Mouse (Mus musculus) hematopoietic stem cell, adult 5-6 weeks (primary cell): Measurements from ENCODE around the gene Arhgef12. TPM values are rescaled to one million over a fixed set of nuclear protein-coding genes. Genes with fewer than 3 reads are reported as not detected.
"Not testable (repeated sequence)": the region's sequence is repeated elsewhere in the genome, so short reads cannot be mapped to it uniquely, and the experiment has no call there.

Source experiments
- ATAC-seq, 2 experiments: fragments of 125-278 bp in 1 of 2; replicated peaks in 1 of 2; 2 replicates each; pipeline ENCODE4 v1.8.0; 2016 to 2017; ENCODE audit warnings: inconsistent platforms in 2 of 2, mild to moderate bottlenecking in 2 of 2, moderate number of reproducible peaks in 2 of 2, low read depth in 1 of 2, moderate TSS enrichment in 1 of 2; ENCODE audit not compliant: low FRiP score in 2 of 2, poor library complexity in 2 of 2, severe bottlenecking in 2 of 2, insufficient read depth in 1 of 2, low TSS enrichment in 1 of 2
- total RNA-seq: library from RNA; stranded (forward); fragments of 172-1452, 232-1000 nt; gene quantifications from 2 replicates; pipeline ENCODE4 v1.2.3, GENCODE M21; 2017

Gene Arhgef12
- total RNA-seq = 15.0 and 16.6 TPM in 2 replicates

- ATAC-seq = no peak
Measured at GRCm38 (mm10) chr9:43107187-43107517, at the start of gene Arhgef12. Gene Arhgef12 (minus strand): TSS chr9:43107239.

GRCm38 (mm10) chr9:43155960-43156359, 48.9 kb upstream of the Arhgef12 start:
- no peak for ATAC-seq

DNA sequence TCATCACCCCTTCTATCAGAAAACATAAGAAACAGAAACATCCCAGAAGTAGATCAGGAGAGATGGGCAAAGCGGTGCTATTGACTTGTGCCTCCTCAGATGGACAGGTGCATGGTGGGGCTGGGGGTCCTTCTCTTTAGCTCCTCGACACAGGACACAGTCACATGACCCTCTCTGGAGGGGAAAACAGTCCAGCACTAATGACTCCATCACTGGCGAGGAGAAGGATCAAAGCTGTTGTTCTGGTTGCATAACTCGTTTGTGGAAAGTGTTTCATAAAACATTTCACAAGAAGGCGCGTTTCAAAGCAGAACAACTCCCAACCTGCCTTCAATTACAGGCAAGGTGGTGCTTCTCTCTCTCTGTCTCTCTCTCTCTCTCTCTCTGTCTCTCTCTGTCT, 44.7 kb upstream of the Arhgef12 start:
- ATAC-seq = no peak

DNA sequence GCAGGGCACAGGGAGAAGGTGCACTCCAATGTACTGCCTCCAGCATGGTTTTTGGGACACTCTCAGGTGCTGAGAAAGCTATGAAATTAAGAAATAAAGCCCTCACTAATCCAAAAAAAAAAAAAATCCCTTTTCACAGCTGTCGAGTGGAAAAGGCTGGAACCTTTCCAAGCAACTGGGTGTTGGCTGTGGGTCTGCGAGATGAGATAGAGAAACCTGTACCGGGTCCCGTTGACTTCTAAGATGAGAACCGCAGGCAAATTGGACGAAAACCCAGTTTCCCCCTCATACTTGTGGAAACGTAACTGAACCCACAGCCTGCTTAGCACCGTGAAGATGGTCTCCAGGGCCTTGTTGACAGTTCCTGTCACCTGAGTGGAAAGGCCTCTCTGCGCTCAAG, 43.9 kb upstream of the Arhgef12 start:
- ATAC-seq = no peak

DNA sequence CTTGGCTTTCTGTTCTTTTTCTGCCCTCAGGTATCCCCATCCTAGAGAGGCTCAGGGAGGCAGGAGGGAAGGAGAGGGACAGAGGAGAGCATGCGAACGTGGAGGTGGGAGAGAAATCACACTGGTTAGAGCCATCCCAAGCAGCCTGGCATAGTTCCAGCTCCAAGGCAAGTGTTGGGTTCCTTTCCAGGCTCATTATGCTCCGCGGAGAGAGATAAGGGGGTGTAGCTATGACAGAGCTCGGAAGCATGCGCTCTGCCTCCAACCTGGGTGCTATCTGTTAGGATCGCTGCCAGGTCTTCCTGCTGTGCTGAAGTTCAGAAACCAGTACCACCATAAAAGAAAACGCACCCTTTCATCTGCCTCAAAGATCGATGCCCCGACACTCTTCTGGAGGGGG, 43.0 kb upstream of the Arhgef12 start:
- no peak for ATAC-seq

GRCm38 (mm10) chr9:43149498-43149897, 42.5 kb upstream of the Arhgef12 start:
- no peak for ATAC-seq

- no peak for ATAC-seq
Measured at GRCm38 (mm10) chr9:43145196-43145595, 38.2 kb upstream of the Arhgef12 start.

DNA sequence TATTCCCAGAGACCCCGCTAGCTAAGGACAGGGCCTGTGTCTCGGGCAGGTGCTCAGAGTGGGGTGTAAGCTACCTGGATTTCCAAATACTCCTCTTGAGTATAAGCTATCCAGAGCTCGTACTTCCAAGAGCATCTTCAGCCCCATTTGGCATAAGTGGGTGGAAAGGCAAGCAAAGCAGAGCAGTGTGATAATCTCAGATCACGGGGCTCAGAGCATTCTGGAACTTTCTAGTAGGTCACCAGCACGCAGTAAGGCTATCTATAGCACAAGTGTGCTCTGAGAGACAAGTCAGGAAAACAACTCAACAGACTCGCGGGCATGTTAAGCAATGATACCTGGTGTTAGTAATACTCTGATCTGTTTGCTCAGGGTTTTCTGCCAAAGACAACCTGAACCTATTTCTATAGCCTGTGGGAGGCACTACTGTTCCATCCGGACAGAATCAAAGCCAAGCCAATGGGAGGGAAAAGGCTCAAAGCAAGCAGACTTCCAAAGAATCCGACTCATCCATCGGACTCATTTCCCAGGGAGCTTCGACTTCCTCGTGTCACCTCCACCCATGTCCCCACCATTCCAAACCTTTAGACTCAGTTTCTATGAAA, 37.3 kb upstream of the Arhgef12 start:
- no peak for ATAC-seq

- no peak; a peak in 1 of 4 replicates for ATAC-seq
Measured at GRCm38 (mm10) chr9:43141839-43142238, 34.8 kb upstream of the Arhgef12 start.

GRCm38 (mm10) chr9:43133525-43133924, 26.5 kb upstream of the Arhgef12 start:
- ATAC-seq = no peak

DNA sequence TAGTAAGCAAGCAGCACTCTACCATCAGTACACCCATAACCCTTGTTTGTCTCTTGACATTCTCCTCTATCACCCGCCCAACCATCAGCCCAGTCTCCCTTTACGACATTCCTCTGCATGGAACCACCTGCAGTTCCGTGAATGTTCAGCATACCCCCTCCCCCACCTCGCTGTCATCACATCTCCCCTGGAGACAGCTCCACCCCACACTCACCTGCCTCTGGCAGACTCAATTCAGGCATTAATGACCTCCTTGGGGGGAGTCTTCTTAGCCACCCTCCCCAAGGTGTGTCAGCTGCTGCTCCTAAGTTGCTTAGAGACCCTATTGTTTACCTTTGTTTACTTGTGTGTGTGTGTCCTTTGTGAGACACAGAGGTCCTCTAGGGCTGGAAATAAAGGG, 25.3 kb upstream of the Arhgef12 start:
- ATAC-seq = no peak

GRCm38 (mm10) chr9:43131940-43132339, 24.9 kb upstream of the Arhgef12 start:
- ATAC-seq = no peak

DNA sequence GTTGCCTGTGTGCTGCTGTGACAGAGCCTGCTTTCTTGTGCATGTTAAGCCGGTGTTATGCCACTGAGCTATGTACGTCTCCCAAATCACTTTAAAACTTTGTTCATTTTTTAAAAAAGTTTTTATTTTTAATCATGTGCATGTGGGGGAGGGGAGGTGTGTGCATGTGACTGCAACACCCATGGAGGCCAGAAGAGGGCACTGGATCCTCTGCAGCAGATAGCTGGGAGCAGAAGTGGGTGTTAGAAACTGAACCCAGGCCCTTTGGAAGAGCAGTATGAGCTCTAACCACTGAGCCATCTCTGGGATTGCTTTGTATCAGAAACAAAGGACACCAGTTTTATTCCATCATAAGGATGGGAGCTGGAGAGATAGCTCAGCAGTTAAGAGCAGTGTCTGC, 23.6 kb upstream of the Arhgef12 start:
- no peak for ATAC-seq

GRCm38 (mm10) chr9:43127101-43127787, 20.2 kb upstream of the Arhgef12 start:
- ATAC-seq = no peak

DNA sequence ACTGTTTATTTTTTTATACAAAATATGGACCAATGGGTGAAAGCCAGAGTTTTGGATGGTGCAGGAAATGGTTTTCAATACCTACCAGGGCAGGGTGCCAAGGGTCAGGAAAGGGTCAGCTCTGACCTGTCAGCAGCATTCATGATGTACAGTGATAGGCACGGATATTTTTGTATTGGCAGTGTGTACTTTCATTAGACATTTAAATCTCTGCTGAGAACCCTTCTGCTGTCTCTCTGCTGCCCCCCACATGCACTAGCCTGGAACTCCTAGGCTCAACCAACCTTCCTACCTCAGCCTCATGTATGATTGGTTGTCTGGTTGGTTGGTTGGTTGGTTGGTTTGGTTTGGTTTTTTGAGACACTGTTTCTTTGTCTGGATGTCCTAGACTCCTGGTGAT, 15.3 kb upstream of the Arhgef12 start:
- ATAC-seq = peak in 1 of 2 experiments; percentile 53; a peak in 1 of 4 replicates

DNA sequence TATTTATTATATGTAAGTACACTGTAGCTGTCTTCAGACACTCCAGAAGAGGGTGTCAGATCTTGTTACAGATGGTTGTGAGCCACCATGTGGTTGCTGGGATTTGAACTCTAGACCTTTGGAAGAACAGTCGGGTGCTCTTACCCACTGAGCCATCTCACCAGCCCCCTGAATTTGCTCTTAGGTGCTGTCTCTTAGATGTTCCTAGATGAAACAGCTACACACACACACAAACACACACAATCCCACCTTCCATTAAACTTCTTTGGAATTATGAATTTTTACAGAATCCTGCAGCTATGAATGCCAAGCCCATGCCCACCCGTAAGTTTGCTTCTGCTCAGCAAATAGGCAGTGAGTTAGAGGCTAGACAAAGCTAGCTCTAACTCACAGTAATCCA, 14.9 kb upstream of the Arhgef12 start:
- not testable (repeated sequence) for ATAC-seq

DNA sequence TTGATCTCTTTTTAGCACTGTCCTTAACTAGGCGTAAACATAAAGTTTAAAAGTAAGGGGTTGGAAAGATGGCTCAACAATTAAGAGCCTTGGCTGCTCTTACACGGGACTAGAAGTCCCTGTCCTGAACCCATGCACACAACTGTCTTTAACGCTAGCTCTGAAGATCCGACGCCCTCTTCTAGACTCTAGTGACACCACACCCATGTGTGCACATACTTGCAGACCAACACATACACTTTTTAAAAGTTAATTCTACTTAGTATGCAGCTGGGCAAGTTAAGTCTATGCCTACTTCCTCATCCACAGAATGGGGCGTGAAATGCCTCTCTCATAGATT, 9.9 kb upstream of the Arhgef12 start:
- no peak for ATAC-seq

DNA sequence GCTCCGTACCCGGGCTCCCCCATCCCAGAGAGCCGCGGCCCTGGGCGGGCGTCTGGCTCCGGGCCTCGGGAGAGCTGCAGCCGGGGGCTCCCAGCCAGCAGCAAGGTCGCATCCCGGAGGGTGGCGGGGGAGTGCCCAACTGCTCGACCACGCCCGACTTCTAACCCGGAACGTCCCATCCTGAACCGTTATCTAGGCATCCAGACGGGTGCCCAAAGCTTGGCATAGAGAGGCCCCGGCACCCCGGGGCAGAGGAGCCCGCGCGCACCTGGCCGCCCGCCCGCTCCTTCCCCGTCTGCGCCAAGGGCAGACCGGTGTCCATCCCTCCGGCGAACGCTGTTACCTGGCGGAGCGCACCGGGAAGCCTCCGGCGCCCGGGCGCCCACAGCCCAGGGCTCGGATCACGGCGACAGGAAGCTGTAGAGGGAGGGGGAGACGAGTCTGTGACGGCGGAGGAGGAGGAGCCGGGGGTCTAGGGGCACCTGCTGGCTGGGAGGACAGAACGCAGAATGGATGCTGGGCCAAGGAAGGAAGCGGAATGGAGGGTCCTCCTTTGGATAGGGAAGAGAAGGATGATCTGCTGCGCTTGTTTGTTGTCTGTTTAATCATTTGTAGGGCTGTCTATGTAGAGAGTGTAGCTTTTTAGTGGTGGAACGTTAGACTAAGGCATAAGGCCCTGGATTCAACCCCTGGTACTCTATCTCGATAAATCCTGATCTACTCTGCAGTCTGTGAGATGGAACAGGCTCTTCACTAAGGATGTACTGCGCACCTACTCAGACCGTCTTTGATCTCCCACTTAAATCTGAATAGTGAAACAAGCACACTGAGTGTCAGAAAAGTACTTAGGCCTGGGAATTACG, 9.3 kb upstream of the Arhgef12 start, which contains the start of gene Tmem136:
Gene Tmem136 (minus strand): TSS at position 437 of the 863 bp plus-strand sequence.
- ATAC-seq = peak; percentile 51 to 56; a peak in 3 of 4 replicates
